9 mouse cellular contexts compared by ENCODE assay signal in the genomic region with DNA sequence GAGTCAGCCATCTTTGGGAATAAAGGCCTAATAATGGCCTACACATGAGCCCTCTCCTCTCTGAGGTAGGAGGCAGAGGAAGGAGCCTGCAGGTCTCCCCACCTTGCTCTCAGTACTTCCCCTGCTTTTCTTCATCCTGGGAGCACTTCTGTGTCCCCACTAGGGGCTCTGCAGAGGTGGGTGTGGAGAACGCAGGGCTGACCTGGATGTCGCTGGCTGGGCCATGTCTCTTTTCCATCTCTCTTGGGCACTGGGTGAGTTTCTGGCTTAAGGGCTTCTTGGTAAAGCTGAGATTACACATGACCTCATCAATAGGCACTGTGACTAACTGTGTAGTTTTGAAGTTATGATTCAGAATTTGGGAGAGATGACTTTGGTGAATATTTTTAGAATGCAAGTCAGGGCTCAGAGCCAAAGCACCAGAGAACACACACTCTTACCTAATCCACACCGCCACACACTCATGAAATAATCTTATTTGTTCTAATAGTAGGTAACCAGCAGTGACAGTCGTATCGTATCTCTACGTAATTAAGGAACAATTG. TPM values are rescaled to one million over a fixed set of nuclear protein-coding genes. Genes with fewer than 3 reads are reported as not detected.
DNase-seq lines count a peak whose midpoint lies in the region; ATAC-seq lines count a peak whose summit lies in the region.
"Had no signal": no experiment of that assay in that cellular context is flagged by ENCODE, and none has a peak within 500 bp of the region (broad histone marks: within the 10 kb centered on the region; RNA-seq: fewer than 3 reads in every experiment).

No protein-coding gene starts in this region.

- H3K9me3 ChIP-seq in limb, embryonic 11.5 days (ENCODE audit: control insufficient read depth, low read length): no peaks in the 10 kb centered on the region
- H3K9me3 ChIP-seq in limb, embryonic 10.5 days (replicated peaks): no peaks in the 10 kb centered on the region
- no peaks in the 10 kb centered on the region for H3K9me3 ChIP-seq in intestine, embryonic 16.5 days (ENCODE audit: control insufficient read depth, low read length)
- H3K9me3 ChIP-seq in neural tube, embryonic 15.5 days (replicated peaks): no peaks in the 10 kb centered on the region

- no peak overlapping the region for H3K4me3 ChIP-seq in limb, embryonic 11.5 days (ENCODE audit: low read depth, low read length)
- no peak overlapping the region for H3K4me3 ChIP-seq in limb, embryonic 10.5 days
- H3K4me3 ChIP-seq in intestine, embryonic 16.5 days (ENCODE audit: low read length): peak overlapping the region; percentile 54
- H3K4me3 ChIP-seq in neural tube, embryonic 15.5 days (replicated peaks): no peak overlapping the region

- H3K4me2 ChIP-seq in limb, embryonic 11.5 days (ENCODE audit: low read depth, severe bottlenecking): peak overlapping the region; percentile 18; the same call in 1 of the 2 replicates
- peak overlapping the region; percentile 85 for H3K4me2 ChIP-seq in intestine, embryonic 16.5 days (ENCODE audit: low read depth, low read length)
- H3K4me2 ChIP-seq in neural tube, embryonic 15.5 days: peak overlapping the region; percentile 68

- H3K27ac ChIP-seq in limb, embryonic 11.5 days (replicated peaks; ENCODE audit: low read depth, low read length): no peak overlapping the region
- no peak overlapping the region for H3K27ac ChIP-seq in limb, embryonic 10.5 days
- peak overlapping the region; percentile 82 for H3K27ac ChIP-seq in intestine, embryonic 16.5 days (ENCODE audit: low read length)
- H3K27ac ChIP-seq in neural tube, embryonic 15.5 days (replicated peaks): no peak overlapping the region

- H3K27me3 ChIP-seq in limb, embryonic 11.5 days (ENCODE audit: control insufficient read depth, insufficient read depth, low read length): no peaks in the 10 kb centered on the region
- peaks cover 44% of the 10 kb centered on the region for H3K27me3 ChIP-seq in limb, embryonic 10.5 days (ENCODE audit: low read depth, poor library complexity, severe bottlenecking)
- H3K27me3 ChIP-seq in intestine, embryonic 16.5 days (replicated peaks; ENCODE audit: control insufficient read depth, insufficient read depth, low read length): no peaks in the 10 kb centered on the region
- no peaks in the 10 kb centered on the region for H3K27me3 ChIP-seq in neural tube, embryonic 15.5 days (replicated peaks)

- peaks cover 22% of the 10 kb centered on the region; the same call in 1 of the 2 replicates for H3K4me1 ChIP-seq in limb, embryonic 11.5 days (ENCODE audit: control insufficient read depth, insufficient read depth, low read length)
- peaks cover 54% of the 10 kb centered on the region for H3K4me1 ChIP-seq in limb, embryonic 10.5 days
- peaks cover 33% of the 10 kb centered on the region for H3K4me1 ChIP-seq in intestine, embryonic 16.5 days (ENCODE audit: control insufficient read depth, insufficient read depth, low read length)
- peaks cover 30% of the 10 kb centered on the region for H3K4me1 ChIP-seq in neural tube, embryonic 15.5 days

- no peak for DNase-seq in limb, embryonic 11.5 days (ENCODE audit: low spot score)
- no peak for DNase-seq in limb, embryonic 10.5 days (ENCODE audit: low spot score)
- DNase-seq in fibroblast of lung, adult 2 months (ENCODE audit: low read depth): peak; percentile 56
- no peak for DNase-seq in right cerebral cortex, postnatal 14 days
- DNase-seq in thymus, postnatal 10 days (ENCODE audit: low spot score in 2 of 2): no peak
- no peak for DNase-seq in thymus, postnatal 36 days
- DNase-seq: right cerebral cortex, postnatal 4 days had no signal

- WGBS in limb, embryonic 11.5 days: 69% methylated on average over 6 of the region's 6 CpGs
- 66% methylated on average over 6 of the region's 6 CpGs for WGBS in limb, embryonic 10.5 days
- WGBS in intestine, embryonic 16.5 days: 51% methylated on average over 6 of the region's 6 CpGs
- 48% methylated on average over 6 of the region's 6 CpGs for WGBS in neural tube, embryonic 15.5 days

- ATAC-seq in limb, embryonic 11.5 days (ENCODE audit: insufficient number of reproducible peaks, low FRiP score, low TSS enrichment, low read depth): no peak
- ATAC-seq in intestine, embryonic 16.5 days: no peak; the same call in 1 of the 2 replicates
- ATAC-seq in neural tube, embryonic 15.5 days (ENCODE audit: low FRiP score): no peak

- H3K9ac ChIP-seq in limb, embryonic 11.5 days (ENCODE audit: low read length): no peak overlapping the region
- peak overlapping the region; percentile 45 for H3K9ac ChIP-seq in intestine, embryonic 16.5 days (ENCODE audit: low read depth, low read length)
- H3K9ac ChIP-seq in neural tube, embryonic 15.5 days (replicated peaks): no peak overlapping the region

- 0 out of 2 replicates have a peak, but pooled peaks cover 4% of the 10 kb centered on the region for H3K36me3 ChIP-seq in limb, embryonic 11.5 days (ENCODE audit: control insufficient read depth, insufficient read depth, low read length)
- peaks cover 34% of the 10 kb centered on the region for H3K36me3 ChIP-seq in limb, embryonic 10.5 days
- H3K36me3 ChIP-seq in intestine, embryonic 16.5 days (ENCODE audit: control insufficient read depth, insufficient read depth, low read length): peaks cover 11% of the 10 kb centered on the region
- peaks cover 22% of the 10 kb centered on the region for H3K36me3 ChIP-seq in neural tube, embryonic 15.5 days

RNA-seq across cellular contexts. Expression of a gene that starts 39.4 kb away (rescaled TPM):
- polyA plus RNA-seq in limb, embryonic 11.5 days (2014; fragmentation: Nextera tagmentation; extraction: Ambion mirVana): 0.09 and 0.11 TPM in 2 replicates
- polyA plus RNA-seq in limb, embryonic 10.5 days (2016; fragmentation: Nextera tagmentation; extraction: Ambion mirVana): 0.05 and 0.40 TPM in 2 replicates
- not detected in 2 replicates for polyA plus RNA-seq in intestine, embryonic 16.5 days (2015; fragmentation: Nextera tagmentation; extraction: Ambion mirVana)
- 0.05 and 0.09 TPM in 2 replicates for polyA plus RNA-seq in neural tube, embryonic 15.5 days (2015; fragmentation: Nextera tagmentation; extraction: Ambion mirVana)

Comparison
In these comparisons a context has a peak if more than half of its experiments do, and no peak if none do; other contexts are left out.
1. H3K4me2 ChIP-seq: peak in every context shown above with its lines; median percentile 85 in intestine, embryonic 16.5 days; 68 in neural tube, embryonic 15.5 days; 18 in limb, embryonic 11.5 days.